Mouse (Mus musculus) right cerebral cortex, postnatal 25 days (tissue): ENCODE results near the gene Olfr686.

ENCODE experiments used
- DNase-seq: peaks from one replicate; pipeline ENCODE4 v3.0.0; 2022

The Olfr686 gene

DNA sequence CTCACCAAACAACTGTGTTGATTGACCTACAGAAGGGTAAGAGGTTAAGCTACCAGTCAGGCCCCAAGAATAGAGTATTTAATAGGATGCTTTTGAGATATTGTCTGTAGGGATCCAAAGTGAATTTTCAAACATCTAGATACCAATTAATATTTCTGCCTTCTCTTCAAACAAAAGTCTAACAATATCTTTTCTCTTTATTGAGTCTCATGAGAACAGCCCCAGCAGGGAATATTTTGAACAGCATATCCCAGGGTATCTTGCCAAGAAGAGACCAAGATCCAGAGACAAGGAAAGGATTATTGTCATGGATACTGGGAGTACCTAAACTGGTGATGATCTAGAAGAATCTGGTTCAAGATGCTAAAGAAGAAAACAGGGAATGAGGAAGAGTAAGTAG, at the start of gene Olfr686:
Gene Olfr686 (minus strand): TSS at position 101 of the 400 bp plus-strand sequence.
- no peak for DNase-seq

DNA sequence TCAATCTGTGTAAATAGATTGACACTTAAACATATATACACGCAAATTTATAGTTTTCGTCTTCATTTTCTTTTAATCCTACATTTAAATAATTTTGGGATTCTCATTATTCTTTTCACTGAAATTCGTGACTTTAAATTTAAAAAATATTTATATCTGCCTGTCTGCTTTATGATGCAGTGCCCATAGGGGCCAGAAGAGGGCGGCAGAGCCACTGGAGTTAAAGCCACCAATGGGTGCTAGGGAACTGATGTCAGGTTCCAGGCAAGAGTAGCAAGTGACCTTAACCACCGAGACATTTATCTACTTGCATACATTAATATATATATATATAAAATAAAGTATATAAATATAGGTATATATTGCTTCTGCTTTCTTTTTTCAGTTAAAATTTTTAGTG, 49.4 kb upstream of the Olfr686 start:
- no peak for DNase-seq

DNA sequence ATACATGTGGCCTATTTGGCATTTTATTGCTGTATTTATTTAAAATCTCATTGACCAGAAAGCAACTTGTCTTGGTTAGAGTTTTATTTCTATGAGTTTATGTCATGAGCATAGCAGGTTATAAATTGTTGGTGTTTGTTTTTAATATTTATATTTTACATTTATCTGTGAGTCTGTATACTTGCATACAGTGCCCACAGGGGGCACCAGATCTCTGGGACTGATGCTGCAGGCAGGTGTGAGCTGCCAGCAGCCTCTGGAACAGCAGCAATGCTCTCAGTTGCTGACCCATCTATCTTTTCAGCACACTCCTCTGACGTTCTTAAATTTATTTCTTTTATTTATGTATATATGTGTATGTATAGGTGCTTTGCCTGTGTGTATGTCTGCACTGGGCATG, 40.9 kb upstream of the Olfr686 start:
- DNase-seq = no peak

DNA sequence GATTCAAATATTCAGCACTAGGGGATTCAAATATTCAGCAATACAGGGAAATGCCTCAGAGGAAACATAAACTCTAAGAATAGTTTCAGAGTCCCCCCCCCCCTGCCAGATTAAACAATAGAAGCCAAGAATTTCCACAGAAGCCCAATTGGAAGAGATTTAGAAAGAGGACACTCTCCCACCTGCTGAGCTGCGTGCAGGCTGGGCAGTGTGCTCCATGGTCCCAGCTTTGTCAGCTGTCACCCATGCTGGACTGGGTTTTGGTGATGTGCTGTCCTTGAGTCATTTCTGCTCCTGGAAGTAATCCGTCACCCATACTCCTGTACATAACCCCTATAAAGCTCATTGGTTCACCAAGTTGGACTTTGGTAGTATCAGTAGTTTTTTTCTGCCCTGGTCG, 40.4 kb upstream of the Olfr686 start:
- no peak for DNase-seq

DNA sequence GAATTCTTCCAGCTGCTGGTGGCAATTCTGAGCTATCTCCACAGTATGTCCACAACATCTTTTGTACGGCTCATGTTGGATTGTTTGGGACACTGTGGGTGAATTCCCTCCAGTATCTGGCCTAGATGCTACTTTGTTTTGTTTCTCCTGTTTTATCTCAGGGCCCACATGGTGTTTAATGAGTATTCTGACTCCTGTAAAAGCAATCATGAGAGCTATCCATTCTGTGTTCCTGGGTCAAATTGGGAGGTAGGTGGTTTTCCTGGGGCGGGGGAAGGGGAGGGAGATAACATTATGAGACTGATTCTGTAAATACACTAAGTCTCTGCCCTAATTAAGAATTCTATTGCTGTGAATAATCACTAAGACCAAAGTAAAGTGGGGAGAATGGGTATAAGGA, 22.1 kb upstream of the Olfr686 start:
- no peak for DNase-seq

DNA sequence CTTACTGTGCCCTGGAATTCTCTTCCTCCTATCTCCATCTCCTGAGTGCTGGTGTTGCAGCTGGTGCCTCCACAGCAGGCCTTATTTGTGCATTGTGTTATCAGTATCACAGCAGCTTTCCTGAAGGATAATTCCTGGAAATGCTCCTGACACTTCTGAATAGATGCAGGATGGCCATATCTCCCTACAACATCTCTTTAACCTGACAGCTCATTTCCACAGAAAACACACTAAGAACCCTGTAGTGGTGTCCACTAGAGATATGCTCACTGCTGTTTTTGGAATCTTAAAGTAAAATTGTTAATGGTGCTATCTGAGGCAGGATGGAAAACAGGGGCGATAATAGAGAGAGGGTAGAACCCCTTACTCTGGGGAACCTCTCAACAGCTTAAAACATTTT, 20.9 kb upstream of the Olfr686 start:
- no peak for DNase-seq

DNA sequence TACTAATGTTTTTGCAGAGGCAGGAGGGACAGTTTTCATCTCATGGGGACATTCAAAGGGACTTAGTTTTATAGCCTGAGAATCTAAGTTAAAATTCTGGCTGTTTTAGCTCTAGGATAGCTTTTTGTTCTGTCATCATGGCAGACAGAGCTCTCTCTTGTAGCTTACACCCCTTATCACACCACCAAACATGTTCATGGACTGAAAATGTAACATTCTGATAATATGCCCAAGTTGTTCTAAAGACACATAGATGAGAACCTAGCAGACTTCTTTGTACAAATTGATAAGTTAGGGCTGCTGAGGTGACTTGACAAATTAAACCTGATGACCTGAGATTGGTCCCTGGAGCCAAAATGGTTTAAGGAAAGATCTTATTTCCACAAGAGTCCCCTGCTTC, 19.4 kb upstream of the Olfr686 start:
- no peak for DNase-seq

DNA sequence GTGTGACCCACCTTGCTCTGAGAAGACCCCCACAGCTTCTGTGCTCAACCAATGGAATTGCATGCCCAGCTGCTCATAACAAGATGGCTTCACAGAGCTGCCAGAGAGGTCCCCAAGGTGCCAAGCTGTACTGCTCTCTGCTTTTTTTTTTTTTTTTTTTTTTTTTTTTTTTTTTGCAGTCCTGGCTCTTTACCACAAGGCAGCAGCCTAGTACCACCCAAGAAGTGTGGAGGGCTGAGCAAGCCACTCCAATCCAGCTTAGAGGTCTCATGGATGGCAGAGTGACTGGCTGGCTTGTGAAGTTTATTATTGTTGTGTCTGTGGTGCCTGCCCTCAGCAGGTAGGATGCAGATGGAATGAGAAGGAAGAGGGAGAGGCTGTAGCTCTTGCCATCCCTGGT, 18.8 kb upstream of the Olfr686 start:
- no peak for DNase-seq

DNA sequence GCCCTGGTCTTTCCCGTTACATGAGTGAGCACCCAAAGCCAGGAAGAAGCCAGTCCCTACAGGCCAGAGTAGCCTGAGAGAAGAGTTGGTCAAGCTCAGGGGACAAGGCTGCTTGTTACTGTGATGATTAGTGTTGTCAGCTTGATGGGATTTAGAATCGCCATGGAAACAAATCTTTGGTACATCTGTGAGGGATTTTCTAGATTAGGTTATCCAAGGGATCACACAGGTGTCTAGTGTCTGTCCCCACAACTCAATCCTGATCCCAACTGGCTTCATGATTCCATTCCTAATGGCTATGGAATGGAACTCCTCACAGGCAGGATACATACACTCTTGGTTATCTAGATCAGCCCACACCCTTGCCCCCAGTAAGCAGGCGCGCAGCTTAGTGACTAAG, 11.0 kb upstream of the Olfr686 start:
- DNase-seq = no peak

DNA sequence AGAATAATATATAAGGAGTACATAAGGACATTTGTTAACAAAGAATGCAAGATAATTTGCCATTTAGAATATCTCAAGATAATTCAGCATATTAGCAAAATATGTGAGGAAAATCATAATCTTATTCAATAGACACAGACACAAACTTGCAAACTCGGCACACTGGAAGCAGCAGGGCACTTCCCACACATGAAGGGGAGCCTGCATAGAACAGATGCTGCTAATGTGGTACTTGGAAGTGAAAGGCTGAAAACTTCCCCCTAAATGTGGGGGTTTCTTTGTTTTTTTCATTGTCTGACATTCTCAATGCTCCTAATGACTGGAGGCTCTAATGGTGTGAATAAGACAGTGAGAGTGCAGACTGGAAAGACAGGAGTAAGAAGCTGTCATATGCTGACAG, 7.5 kb upstream of the Olfr686 start:
- no peak for DNase-seq

DNA sequence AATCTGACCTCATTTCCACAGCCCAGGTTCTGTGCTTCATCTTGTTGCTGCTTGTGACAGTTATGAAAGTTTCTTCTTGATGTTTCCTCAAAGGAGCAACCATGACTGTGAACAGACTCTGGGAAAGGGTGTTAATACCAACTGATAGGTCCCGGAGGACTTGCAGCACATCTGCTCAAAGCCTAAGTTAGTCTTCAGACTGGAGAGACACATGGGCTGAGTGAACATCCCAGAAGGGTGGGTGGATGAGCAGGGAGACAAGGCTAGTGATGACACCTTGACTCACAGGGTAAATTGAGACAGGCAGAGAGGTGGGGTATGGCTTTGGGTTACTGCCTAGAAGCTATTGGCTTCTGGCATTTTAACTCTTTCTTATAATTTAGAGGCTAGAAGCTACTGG, 21.4 kb downstream of the Olfr686 start, which contains the start of gene Olfr685:
Gene Olfr685 (minus strand): TSS at position 101 of the 400 bp plus-strand sequence.
- no peak for DNase-seq

DNA sequence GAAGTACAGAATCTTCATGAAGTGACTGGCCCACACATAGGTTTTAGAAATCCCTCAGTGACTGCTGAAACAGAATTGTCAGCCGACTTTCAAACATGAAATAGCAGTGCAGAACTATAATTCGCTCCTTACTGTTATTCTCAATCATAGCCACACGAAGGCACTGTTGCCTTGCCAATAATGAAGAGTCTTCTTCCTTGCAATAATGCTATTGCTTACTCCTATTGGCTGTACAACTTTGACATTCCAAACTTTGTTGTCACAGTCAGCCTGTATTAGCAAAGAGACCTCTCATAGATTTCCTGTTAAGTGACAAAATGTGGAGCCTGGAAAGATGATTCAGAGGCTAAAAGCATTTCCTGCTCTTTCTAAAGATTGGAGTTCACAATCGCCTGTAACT, 36.5 kb downstream of the Olfr686 start:
- DNase-seq = no peak

DNA sequence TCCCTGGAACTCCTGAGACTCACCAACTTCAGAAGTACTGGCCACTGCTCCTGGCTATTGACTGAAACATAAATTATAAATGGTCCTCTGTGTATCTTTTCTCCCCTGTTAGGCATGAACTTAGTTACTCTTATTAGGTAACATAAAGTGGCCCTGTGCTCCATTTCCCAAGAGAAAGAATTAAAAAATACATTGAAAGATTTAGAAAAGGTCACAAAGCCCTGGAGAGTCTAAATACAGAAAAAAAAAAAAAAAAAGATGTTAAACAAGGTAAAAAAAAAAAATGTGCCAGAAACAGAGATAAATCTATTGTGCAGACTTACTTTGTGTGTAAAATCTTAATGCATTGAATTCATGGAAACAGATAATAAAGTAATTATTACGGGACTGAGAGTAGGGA, 43.7 kb downstream of the Olfr686 start, which contains the start of gene Olfr684:
Gene Olfr684 (minus strand): TSS at position 101 of the 400 bp plus-strand sequence.
- no peak for DNase-seq
